Mouse (Mus musculus) forebrain, embryonic 12.5 days (tissue): Measurements from ENCODE around the gene Ifnk. TPM values are rescaled to one million over a fixed set of nuclear protein-coding genes. Genes with fewer than 3 reads are reported as not detected.

Experiments
- ATAC-seq: fragments of 200-750 bp; cut with Nextera tagmentation; 2 replicates; pipeline ENCODE4 v1.8.0; 2017; ENCODE audit warnings: moderate TSS enrichment; ENCODE audit not compliant: low FRiP score
- H3K27ac ChIP-seq: fragments of 300-500 bp; sonication (generic); 2 replicates; pipeline ENCODE4 v1.5.1; 2016; ENCODE audit warnings: mild to moderate bottlenecking
- H3K27me3 ChIP-seq: fragments of 300-500 bp; sonication (generic); 2 replicates; pipeline ENCODE4 v1.6.1; 2016; ENCODE audit warnings: mild to moderate bottlenecking
- H3K36me3 ChIP-seq: fragments of 300-500 bp; sonication (generic); replicated peaks from 2 replicates; pipeline ENCODE4 v1.6.1; 2016; ENCODE audit warnings: mild to moderate bottlenecking
- H3K4me1 ChIP-seq: fragments of 300-500 bp; sonication (generic); 2 replicates; pipeline ENCODE4 v1.6.1; 2016
- H3K4me2 ChIP-seq: fragments of 300-500 bp; sonication (generic); 2 replicates; pipeline ENCODE4 v1.6.1; 2016; ENCODE audit warnings: mild to moderate bottlenecking, moderate library complexity
- H3K4me3 ChIP-seq: fragments of 300-500 bp; sonication (generic); replicated peaks from 2 replicates; pipeline ENCODE4 v1.5.1; 2016; ENCODE audit warnings: mild to moderate bottlenecking
- H3K9ac ChIP-seq: fragments of 300-500 bp; sonication (generic); 2 replicates; pipeline ENCODE4 v1.6.1; 2016; ENCODE audit warnings: mild to moderate bottlenecking
- H3K9me3 ChIP-seq: fragments of 300-500 bp; sonication (generic); 2 replicates; pipeline ENCODE4 v1.6.1; 2016
- WGBS: fragments of 180-500 bp; shearing (Covaris S2); methylation state at CpG from one replicate; pipeline ENCODE4 v1.1.7; 2016; 5-methylcytosine and 5-hydroxymethylcytosine counted together
- polyA plus RNA-seq: library from polyadenylated mRNA; unstranded; fragments of >200 nt; fragmentation: Nextera tagmentation; extraction: Ambion mirVana; gene quantifications from 2 replicates; pipeline ENCODE4 v1.2.1, GENCODE M21; 2016

The Ifnk gene
- polyA plus RNA-seq, 1 experiment from 2014 or later = 0.41 TPM

DNA sequence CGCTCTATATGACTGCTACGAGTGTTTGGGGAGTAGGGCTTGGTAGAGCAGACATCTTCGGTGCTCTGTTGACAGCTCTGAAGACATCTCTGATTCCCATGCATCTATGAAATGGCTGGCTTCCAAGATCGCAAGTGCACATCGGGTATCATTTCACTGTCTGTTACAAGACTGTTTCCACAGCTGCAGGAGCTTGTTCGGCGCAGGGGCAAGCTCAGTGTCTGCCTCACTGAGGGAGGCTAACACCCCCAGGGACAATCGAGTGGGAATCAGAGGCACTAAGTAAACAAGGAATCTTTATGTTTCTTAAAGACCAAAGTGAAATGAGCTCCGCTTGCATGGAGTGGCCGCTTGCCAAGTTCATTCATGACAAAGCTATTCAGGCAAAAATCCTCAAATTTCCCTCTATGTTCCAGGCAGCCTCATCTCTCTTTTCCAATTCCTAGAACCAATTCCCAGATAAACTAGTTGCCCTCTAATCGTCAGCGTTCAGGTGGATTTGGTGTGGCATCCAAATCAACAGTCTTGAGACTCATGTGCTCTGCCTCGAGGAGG is 17.8 kb downstream of the Ifnk start:
- no peaks in the 10 kb centered on the region for H3K36me3 ChIP-seq
- 85% methylated on average over 13 of the region's 13 CpGs for WGBS

DNA sequence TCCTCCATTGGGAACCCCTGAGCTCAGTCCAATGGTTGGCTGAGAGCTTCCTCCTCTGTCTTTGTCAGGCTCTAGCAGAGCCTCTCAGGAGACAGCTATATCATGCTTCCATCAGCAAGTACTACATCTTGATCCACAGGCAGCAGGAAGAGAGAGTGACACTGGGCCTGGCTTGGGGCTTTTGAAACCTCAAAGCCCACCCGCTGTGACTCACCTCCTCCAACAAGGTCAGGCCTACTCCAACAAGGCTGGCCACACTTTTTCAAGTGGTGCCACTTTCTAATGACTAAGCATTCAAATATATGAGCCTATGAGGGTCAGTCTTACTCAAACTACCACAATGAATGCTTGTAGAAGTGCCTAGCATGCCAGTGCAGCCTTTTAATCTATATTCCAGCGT is 20.6 kb downstream of the Ifnk start:
- H3K4me3 ChIP-seq = no peak overlapping the region
- H3K9me3 ChIP-seq = no peaks in the 10 kb centered on the region
- 96% methylated on average over 2 of the region's 2 CpGs for WGBS
- no peak overlapping the region for H3K27ac ChIP-seq
- H3K36me3 ChIP-seq = no peaks in the 10 kb centered on the region
- no peak for ATAC-seq
- no peak overlapping the region for H3K4me2 ChIP-seq
- no peaks in the 10 kb centered on the region for H3K27me3 ChIP-seq
- no peaks in the 10 kb centered on the region for H3K4me1 ChIP-seq
- no peak overlapping the region for H3K9ac ChIP-seq

More for the DNA sequence above, 17.8 kb downstream of the Ifnk start:
- Histone ChIP-seq H3K27me3 (no peaks in the 10 kb centered on the region), H3K9me3 (no peaks in the 10 kb centered on the region), H3K4me2 (no peak overlapping the region), H3K27ac (no peak overlapping the region), H3K4me3 (no peak overlapping the region), H3K9ac (no peak overlapping the region), H3K4me1 (no peaks in the 10 kb centered on the region)
- ATAC-seq = no peak

DNA sequence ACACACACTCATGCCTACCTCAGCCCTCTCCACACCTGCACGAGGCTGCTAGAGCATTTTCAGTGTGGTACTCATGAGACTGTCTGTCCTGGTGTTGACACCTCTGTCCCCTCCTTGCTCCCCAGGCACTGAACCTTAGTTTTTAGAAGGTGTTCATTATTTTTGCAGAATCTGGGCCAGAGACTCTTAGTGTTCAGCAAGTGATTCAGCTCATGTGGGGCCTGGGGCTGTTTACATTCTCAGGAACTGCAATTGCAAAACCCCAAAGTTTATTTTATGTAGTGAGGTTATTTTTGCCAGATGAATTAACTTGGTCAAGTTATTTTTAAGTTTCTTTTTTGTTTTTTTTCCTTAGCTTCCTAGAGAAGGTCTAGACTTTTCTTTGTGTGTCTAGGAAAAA is 21.7 kb downstream of the Ifnk start:
- Histone ChIP-seq H3K27ac (no peak overlapping the region), H3K4me1 (no peaks in the 10 kb centered on the region), H3K4me2 (no peak overlapping the region), H3K4me3 (no peak overlapping the region), H3K36me3 (no peaks in the 10 kb centered on the region), H3K27me3 (no peaks in the 10 kb centered on the region), H3K9me3 (no peaks in the 10 kb centered on the region), H3K9ac (no peak overlapping the region)
- WGBS = 74% methylated on average over 1 of the region's 1 CpGs
- no peak for ATAC-seq

DNA sequence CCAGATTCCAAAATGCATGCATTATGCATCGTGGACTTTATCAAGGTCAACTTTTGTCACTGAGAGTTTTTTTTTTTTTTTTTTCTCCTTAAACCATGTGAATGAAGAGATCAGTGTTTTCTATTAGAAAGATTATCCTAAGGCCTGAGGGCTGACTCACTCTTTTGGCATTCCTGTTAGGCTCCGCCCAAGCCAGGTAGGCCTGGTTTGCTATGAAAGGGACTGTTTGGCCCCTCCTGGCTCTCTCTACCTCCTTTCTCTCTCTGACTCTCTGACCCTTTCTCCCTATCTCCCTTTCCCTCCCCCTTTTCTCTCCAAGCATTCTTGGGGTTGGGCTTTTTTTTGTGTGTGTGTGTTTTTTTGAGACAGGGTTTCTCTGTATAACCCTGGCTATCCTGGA is 23.7 kb downstream of the Ifnk start:
- ATAC-seq = no peak
- Histone ChIP-seq H3K4me2 (no peak overlapping the region), H3K4me3 (no peak overlapping the region), H3K27me3 (no peaks in the 10 kb centered on the region), H3K4me1 (no peaks in the 10 kb centered on the region), H3K36me3 (no peaks in the 10 kb centered on the region), H3K9me3 (no peaks in the 10 kb centered on the region), H3K9ac (no peak overlapping the region), H3K27ac (no peak overlapping the region)
- 93% methylated on average over 2 of the region's 2 CpGs for WGBS

DNA sequence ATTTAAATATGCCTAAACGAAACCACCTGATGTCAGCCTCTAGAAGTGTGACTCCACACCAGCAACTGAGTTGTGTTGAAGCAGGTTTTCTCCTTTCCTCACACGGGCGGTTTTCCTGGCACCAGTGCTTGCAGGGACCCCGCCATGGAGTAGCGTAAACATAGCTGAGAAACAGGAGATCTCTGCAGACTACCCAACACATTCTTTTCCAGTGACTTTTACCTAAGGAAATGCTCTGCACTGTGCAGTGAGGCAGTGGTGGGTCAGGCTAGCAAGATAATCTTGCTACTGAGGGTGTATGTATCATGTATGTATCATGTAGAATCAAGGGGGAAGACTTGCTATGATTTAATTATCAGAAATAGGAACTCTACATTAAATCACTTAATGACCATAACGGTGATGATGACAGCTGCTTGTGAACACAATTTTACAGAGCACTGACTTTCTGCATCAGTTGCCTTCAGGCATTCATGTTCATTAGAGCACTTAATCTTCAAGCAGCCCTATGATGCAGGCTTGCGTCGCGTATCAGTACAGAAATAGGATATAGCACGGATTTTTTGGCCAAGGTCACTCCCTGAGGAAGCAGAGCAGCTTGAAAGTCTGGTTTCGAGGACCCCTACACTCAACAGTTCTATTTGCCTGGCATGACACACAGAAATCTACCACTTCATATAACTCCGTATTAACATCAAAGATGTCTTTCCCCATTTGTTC is 26.2 kb downstream of the Ifnk start:
- Histone ChIP-seq H3K9me3 (no peaks in the 10 kb centered on the region), H3K27ac (no peak overlapping the region), H3K4me3 (no peak overlapping the region), H3K9ac (no peak overlapping the region), H3K4me2 (no peak overlapping the region), H3K27me3 (no peaks in the 10 kb centered on the region), H3K36me3 (no peaks in the 10 kb centered on the region), H3K4me1 (no peaks in the 10 kb centered on the region)
- WGBS = 79% methylated on average over 12 of the region's 12 CpGs
- no peak for ATAC-seq

DNA sequence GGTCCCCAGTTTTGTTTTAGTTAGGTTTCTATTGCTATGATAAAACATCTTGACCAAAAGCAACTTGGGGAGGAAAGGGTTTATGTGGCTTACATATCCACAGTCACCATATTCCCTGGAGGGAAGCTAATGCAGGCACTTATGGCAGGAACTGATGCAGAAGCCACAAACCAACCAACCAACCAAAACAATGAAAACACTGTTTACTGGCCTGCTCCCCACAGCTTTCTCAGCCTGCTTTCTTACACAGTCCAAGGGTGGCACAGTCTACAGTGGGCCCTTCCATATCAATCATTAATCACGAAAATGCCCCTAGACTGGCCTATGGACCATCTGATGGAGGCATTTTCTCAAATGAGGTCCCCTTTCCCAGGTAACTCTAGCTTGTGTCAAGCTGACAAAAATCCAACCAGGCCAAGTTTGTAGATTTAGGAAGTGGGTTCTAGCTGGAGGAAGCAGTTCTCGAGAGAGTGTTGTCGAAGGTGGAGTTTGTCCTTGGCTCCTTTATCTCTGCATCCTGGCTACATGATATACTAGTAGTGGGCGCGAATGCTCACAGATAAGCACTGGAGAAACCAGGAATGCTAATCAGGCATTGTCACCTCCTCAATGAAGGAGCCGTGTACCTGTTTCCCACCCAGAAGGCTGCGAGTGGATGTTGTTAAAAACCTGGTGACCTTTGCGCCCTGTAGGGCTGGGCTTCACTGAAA is 35.9 kb downstream of the Ifnk start:
- WGBS = 93% methylated on average over 8 of the region's 8 CpGs
- Histone ChIP-seq H3K27me3 (no peaks in the 10 kb centered on the region), H3K4me1 (no peaks in the 10 kb centered on the region), H3K4me2 (no peak overlapping the region), H3K4me3 (no peak overlapping the region), H3K36me3 (0 out of 2 replicates have a peak, but pooled peaks cover 3% of the 10 kb centered on the region), H3K9me3 (no peaks in the 10 kb centered on the region), H3K27ac (no peak overlapping the region), H3K9ac (no peak overlapping the region)
- no peak for ATAC-seq

DNA sequence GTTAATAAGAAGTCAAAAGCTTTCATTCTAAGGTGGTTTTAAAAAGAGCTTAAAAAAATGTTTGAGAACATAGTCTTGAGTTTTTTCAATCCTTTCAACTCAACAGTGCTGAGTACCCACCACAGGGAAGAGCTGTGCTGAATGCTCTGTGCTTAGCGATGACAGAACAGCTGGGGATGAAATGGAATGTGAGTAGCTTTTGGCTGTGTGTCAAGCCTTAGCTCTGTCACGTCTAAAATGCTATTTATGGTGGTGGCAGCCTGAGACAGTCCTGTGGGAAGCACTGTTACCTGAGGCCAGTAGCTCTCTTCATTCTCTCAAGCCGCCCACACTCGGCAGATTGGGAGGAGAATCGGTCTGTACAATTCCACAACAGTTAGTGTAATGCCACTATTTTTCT is 37.9 kb downstream of the Ifnk start:
- 85% methylated on average over 5 of the region's 5 CpGs for WGBS
- Histone ChIP-seq H3K36me3 (peaks cover 6% of the 10 kb centered on the region; the same call in 1 of the 2 replicates), H3K9ac (no peak overlapping the region), H3K4me3 (no peak overlapping the region), H3K4me2 (no peak overlapping the region), H3K27ac (no peak overlapping the region), H3K4me1 (no peaks in the 10 kb centered on the region), H3K9me3 (no peaks in the 10 kb centered on the region), H3K27me3 (no peaks in the 10 kb centered on the region)
- no peak for ATAC-seq

DNA sequence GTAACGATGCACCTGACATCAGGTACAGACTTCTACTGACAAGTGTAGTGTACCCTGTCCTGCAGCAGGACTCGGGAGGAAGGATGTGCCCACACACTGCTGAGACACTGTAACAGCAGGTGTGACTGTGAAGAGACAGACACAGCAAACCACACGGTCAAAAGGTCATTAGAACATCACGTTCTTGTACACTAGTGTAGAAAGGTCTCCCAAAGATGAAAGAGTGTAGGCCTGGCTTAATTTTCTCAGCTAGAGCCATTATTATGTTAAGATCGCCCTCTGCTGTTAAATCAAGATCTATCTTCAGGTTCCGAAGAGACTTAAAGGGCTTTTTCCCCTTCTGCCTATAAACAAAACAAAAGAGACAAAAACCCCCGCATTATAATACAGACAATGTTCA is 40.9 kb downstream of the Ifnk start:
- Histone ChIP-seq H3K36me3 (peaks cover 11% of the 10 kb centered on the region), H3K4me1 (no peaks in the 10 kb centered on the region), H3K27me3 (no peaks in the 10 kb centered on the region), H3K27ac (no peak overlapping the region), H3K4me3 (no peak overlapping the region), H3K9ac (no peak overlapping the region), H3K4me2 (no peak overlapping the region), H3K9me3 (no peaks in the 10 kb centered on the region)
- 48% methylated on average over 7 of the region's 7 CpGs for WGBS
- ATAC-seq = no peak

DNA sequence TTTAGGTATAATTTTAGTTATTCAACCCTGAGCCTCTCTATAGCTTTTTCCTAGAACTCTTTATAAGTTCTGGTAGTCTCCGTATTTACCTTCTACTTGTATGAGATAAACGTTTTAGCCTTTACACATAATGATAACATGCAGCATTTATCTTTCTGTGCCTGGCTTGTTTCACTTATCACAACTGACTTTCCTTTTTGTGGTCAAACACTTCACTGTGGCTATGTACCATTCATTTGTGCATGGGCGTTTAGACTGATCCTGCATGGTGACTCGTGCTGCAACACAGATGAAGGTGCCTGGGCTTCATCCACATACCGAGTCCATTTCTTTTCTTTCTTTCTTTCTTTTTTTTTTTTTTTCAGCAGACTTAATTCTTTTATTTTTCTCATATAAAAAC is 49.8 kb downstream of the Ifnk start:
- peaks cover 46% of the 10 kb centered on the region for H3K36me3 ChIP-seq
- no peak overlapping the region for H3K27ac ChIP-seq
- no peaks in the 10 kb centered on the region for H3K4me1 ChIP-seq
- ATAC-seq = no peak
- no peak overlapping the region for H3K4me3 ChIP-seq
- no peak overlapping the region for H3K4me2 ChIP-seq
- no peaks in the 10 kb centered on the region for H3K9me3 ChIP-seq
- no peaks in the 10 kb centered on the region for H3K27me3 ChIP-seq
- WGBS = 92% methylated on average over 5 of the region's 5 CpGs
- no peak overlapping the region for H3K9ac ChIP-seq

Other genes starting within 250 kb of the Ifnk start
- gene Mob3b, start 5.4 kb downstream of the Ifnk start, polyA plus RNA-seq = 18.2 and 20.7 TPM in 2 replicates
- gene C9orf72, start 74.1 kb downstream of the Ifnk start, polyA plus RNA-seq = 27.4 and 28.4 TPM in 2 replicates